Mouse (Mus musculus) MEL (cell line): ENCODE data around the gene Cdc5l. TPM values are rescaled to one million over a fixed set of nuclear protein-coding genes. Genes with fewer than 3 reads are reported as not detected.
"Not testable (repeated sequence)": the region's sequence is repeated elsewhere in the genome, so short reads cannot be mapped to it uniquely, and the experiment has no call there.

Experiments used
- DNase-seq: peaks from one replicate; pipeline ENCODE4 v3.0.0; 2011; ENCODE audit warnings: low read depth, low spot score
- H3K27ac ChIP-seq: 2 replicates; pipeline ENCODE4 v1.5.1; 2012; ENCODE audit warnings: low read depth, mild to moderate bottlenecking, control low read depth, low read length, moderate library complexity; ENCODE audit not compliant: control insufficient read depth
- H3K27me3 ChIP-seq, 2 experiments: fragments of 150-350 bp in 1 of 2; sonication (generic) in 1 of 2; 2 replicates each; pipeline ENCODE4 v1.6.1; 2012; ENCODE audit warnings: low read length in 2 of 2, mild to moderate bottlenecking in 2 of 2, improper control_type of control experiment in 1 of 2, moderate library complexity in 1 of 2; ENCODE audit not compliant: insufficient read depth in 2 of 2, control insufficient read depth in 1 of 2
- H3K36me3 ChIP-seq, 2 experiments: 2 replicates each; pipeline ENCODE4 v1.6.1; 2012 to 2014; ENCODE audit warnings: low read length in 2 of 2, improper control_type of control experiment in 1 of 2, inconsistent platforms in 1 of 2, mild to moderate bottlenecking in 1 of 2; ENCODE audit not compliant: insufficient read depth in 2 of 2, control insufficient read depth in 1 of 2
- H3K4me1 ChIP-seq, 2 experiments: fragments of 150-350 bp in 1 of 2; sonication (generic) in 1 of 2; 2 replicates each; pipeline ENCODE4 v1.6.1; 2012; ENCODE audit warnings: low read length in 2 of 2, improper control_type of control experiment in 1 of 2, mild to moderate bottlenecking in 1 of 2; ENCODE audit not compliant: insufficient read depth in 2 of 2, control insufficient read depth in 1 of 2
- H3K4me3 ChIP-seq, 2 experiments: fragments of 150-350 bp in 1 of 2; sonication (generic) in 1 of 2; 2 replicates each; pipeline ENCODE4 v1.5.1; 2012; ENCODE audit warnings: low read depth in 2 of 2, low read length in 2 of 2, mild to moderate bottlenecking in 2 of 2, moderate library complexity in 2 of 2, control low read depth in 1 of 2, improper control_type of control experiment in 1 of 2; ENCODE audit not compliant: control insufficient read depth in 1 of 2, insufficient read depth in 1 of 2
- H3K79me2 ChIP-seq: 2 replicates; pipeline ENCODE4 v1.6.1; 2012; ENCODE audit warnings: mild to moderate bottlenecking, low read length, moderate library complexity; ENCODE audit not compliant: control insufficient read depth, poor library complexity, insufficient read depth
- H3K9ac ChIP-seq: 2 replicates; pipeline ENCODE4 v1.6.1; 2012; ENCODE audit warnings: low read depth, mild to moderate bottlenecking, control low read depth, low read length, moderate library complexity; ENCODE audit not compliant: control insufficient read depth, poor library complexity, severe bottlenecking
- H3K9me3 ChIP-seq: fragments of 150-350 bp; sonication (generic); replicated peaks from 2 replicates; pipeline ENCODE4 v1.6.1; 2012; ENCODE audit warnings: mild to moderate bottlenecking, low read length, improper control_type of control experiment, moderate library complexity; ENCODE audit not compliant: insufficient read depth
- CTCF ChIP-seq, 3 experiments: IDR thresholded peaks in 2 of 3; conservative IDR thresholded peaks in 1 of 3; 2 replicates each; pipeline ENCODE4 v1.5.1; 2011 to 2012; ENCODE audit warnings: low read length in 3 of 3, low read depth in 2 of 3, mild to moderate bottlenecking in 2 of 3, improper control_type of control experiment in 1 of 3, inconsistent platforms in 1 of 3, mixed read lengths in 1 of 3, moderate library complexity in 1 of 3; ENCODE audit not compliant: control insufficient read depth in 1 of 3, insufficient read depth in 1 of 3, poor library complexity in 1 of 3, severe bottlenecking in 1 of 3
- EP300 ChIP-seq, 2 experiments: IDR thresholded peaks; 2 replicates each; pipeline ENCODE4 v1.6.1; 2011; ENCODE audit warnings: improper control_type of control experiment in 2 of 2, low read length in 2 of 2, low read depth in 1 of 2, mild to moderate bottlenecking in 1 of 2
- GATA1 ChIP-seq: IDR thresholded peaks from 2 replicates; pipeline ENCODE4 v1.6.1; 2011; ENCODE audit warnings: low read depth, low read length, improper control_type of control experiment
- JUND ChIP-seq: IDR thresholded peaks from 2 replicates; pipeline ENCODE4 v1.6.1; 2011; ENCODE audit warnings: low read depth, mild to moderate bottlenecking, improper control_type of control experiment, low read length
- MAX ChIP-seq: IDR thresholded peaks from 2 replicates; pipeline ENCODE4 v1.6.1; 2011; ENCODE audit warnings: low read length, improper control_type of control experiment
- POLR2AphosphoS2 ChIP-seq: IDR thresholded peaks from 2 replicates; pipeline ENCODE4 v1.6.1; 2011; ENCODE audit warnings: low read length, improper control_type of control experiment
- TAL1 ChIP-seq: IDR thresholded peaks from 2 replicates; pipeline ENCODE4 v1.6.1; 2012; ENCODE audit warnings: mild to moderate bottlenecking, inconsistent platforms, low read length, moderate library complexity, mixed read lengths
- USF2 ChIP-seq, 2 experiments: IDR thresholded peaks; 2 replicates each; pipeline ENCODE4 v1.6.1; 2011 to 2012; ENCODE audit warnings: improper control_type of control experiment in 2 of 2, low read length in 2 of 2, borderline replicate concordance in 1 of 2, inconsistent platforms in 1 of 2, low read depth in 1 of 2, mild to moderate bottlenecking in 1 of 2; ENCODE audit not compliant: insufficient read depth in 1 of 2
- polyA plus RNA-seq, 2 experiments: library from polyadenylated mRNA; stranded (reverse) in 1 of 2; unstranded in 1 of 2; fragments of >175 nt in 1 of 2; fragments of >200 nt in 1 of 2; gene quantifications; 2 replicates each; pipeline versions ENCODE4 v1.2.1 to v1.2.4; 2012; ENCODE audit warnings: low replicate concordance in 2 of 2, low read depth in 1 of 2; ENCODE audit not compliant: insufficient read length in 2 of 2, insufficient read depth in 1 of 2, missing spikeins in 1 of 2
- total RNA-seq: library from RNA; depleted of rRNA; stranded (reverse); fragments of 300-350 nt; gene quantifications from 2 replicates; pipeline ENCODE4 v1.2.3, GENCODE M21; 2012

The Cdc5l gene
- total and polyA plus RNA-seq, 3 experiments = 69.9 to 89.0 TPM; not detected in 1

DNA sequence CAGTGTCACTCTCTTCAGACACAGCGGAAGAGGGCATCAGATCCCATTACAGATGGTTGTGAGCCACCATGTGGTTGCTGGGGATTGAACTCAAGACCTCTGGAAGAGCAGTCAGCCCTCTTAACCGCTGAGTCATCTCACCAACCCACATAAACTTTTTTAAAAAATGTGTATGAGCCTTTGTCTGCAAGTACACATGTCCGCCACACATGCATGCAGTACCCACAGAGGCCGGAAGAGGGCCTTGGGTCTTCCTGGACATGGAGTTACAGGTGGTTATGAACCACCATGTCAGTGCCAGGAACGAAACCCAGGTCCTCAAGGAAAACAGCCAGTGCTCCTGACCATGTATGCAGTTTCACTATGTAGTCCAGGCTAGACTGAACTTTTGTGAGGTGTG, 23.9 kb upstream of the Cdc5l start:
- Histone ChIP-seq H3K27ac (no peak overlapping the region), H3K4me1 (no peaks in the 10 kb centered on the region), H3K36me3 (no peaks in the 10 kb centered on the region; a peak in 1 of 4 replicates), H3K27me3 (no peaks in the 10 kb centered on the region), H3K9ac (no peak overlapping the region), H3K4me3 (no peak overlapping the region), H3K79me2 (no peaks in the 10 kb centered on the region), H3K9me3 (no peaks in the 10 kb centered on the region)
- DNase-seq = peak; percentile 52
- peak; percentile 15 to 27 (median 16); a peak in 3 of 6 replicates for TF ChIP-seq CTCF (IDR thresholded peaks at IDR 0.05 in 2 of 3, conservative IDR thresholded peaks at IDR 0.05 in 1 of 3; ENCODE audit: control insufficient read depth in 1 of 3, insufficient read depth in 1 of 3, low read depth in 2 of 3, low read length in 3 of 3, poor library complexity in 1 of 3, severe bottlenecking in 1 of 3)
- TF ChIP-seq USF2 (IDR thresholded peaks at IDR 0.05; ENCODE audit: borderline replicate concordance in 1 of 2, insufficient read depth in 1 of 2, low read depth in 1 of 2, low read length in 2 of 2) = no peak

DNA sequence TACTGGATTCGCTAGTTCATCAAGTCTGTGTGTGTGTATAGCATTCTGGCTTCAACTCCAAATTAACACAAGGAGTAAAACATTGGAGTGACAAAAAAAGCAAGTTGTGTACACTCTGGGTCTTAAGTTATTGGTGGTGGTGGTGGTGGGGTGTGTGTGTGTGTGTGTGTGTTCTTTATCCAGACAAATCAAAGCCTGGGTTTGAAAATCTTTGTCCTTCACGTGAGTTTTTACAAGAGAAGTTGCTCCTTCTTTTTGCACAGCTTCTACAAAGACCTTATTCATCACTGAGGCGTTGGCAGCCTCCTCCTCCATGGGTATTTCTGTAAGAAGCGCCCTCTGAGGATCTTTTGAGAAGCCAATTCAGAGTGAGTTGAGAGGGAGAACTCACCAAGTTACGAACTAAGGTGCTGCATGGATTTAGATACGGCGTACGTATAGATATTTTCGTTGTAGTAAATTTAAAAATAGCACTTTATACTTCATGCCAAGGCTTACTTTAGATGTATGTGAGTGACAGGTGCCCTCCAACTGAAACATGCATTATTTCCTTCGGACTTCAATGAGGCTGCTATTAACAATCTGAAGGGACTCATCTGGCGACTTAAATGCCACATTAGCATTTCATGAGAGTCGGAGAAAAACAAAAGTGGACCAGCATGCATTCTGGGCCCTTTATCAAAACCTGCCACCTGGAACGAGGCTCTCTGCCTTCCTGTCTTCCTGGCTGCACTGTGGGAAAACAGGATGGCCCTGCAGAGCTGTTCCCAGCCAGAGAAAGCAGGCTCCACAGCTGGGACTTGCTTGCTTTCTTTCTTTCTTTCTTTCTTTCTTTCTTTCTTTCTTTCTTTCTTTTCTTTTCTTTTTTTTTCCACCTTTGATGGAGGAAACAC, 23.0 kb upstream of the Cdc5l start:
- H3K9me3 ChIP-seq = no peaks in the 10 kb centered on the region
- TF ChIP-seq TAL1 (no peak), EP300 (IDR thresholded peaks at IDR 0.05; ENCODE audit: low read depth in 1 of 2, low read length in 2 of 2) (no peak), MAX (no peak), GATA1 (no peak), POLR2AphosphoS2 (no peak), JUND (no peak)
- no peaks in the 10 kb centered on the region for H3K4me1 ChIP-seq
- no peak overlapping the region for H3K9ac ChIP-seq
- no peak overlapping the region for H3K4me3 ChIP-seq
- H3K36me3 ChIP-seq = peaks cover 0 to 2% of the 10 kb centered on the region in 2 experiments; a peak in 1 of 4 replicates
- DNase-seq = no peak
- no peaks in the 10 kb centered on the region for H3K27me3 ChIP-seq
- no peaks in the 10 kb centered on the region for H3K79me2 ChIP-seq
- no peak overlapping the region for H3K27ac ChIP-seq

DNA sequence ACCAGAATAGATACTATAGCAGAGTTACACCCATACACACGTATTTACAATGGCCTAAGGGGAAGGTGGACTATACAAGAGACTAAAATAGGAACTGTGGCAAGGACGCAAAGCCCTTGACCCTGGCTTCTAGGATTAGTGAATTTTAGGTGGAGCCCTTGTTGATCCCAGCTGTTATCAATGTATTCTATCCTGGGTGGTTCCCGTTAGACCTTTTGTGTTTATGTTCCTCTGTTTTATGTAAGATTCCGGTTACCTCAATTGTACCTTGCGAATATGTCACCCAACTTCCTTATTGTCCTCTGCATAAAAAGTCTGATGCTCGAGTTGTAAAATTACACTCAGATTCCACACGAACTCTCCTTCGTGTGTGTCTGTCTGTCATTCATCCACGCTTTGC, 22.2 kb upstream of the Cdc5l start:
- not testable (repeated sequence) for H3K36me3 ChIP-seq, H3K4me1 ChIP-seq, H3K27me3 ChIP-seq, H3K79me2 ChIP-seq, H3K9me3 ChIP-seq, DNase-seq, H3K9ac ChIP-seq, H3K4me3 ChIP-seq, H3K27ac ChIP-seq
